Mouse (Mus musculus) kidney, adult 8-10 months (tissue): Measurements from ENCODE around the gene Hnf4a.
"Not testable (repeated sequence)": the region's sequence is repeated elsewhere in the genome, so short reads cannot be mapped to it uniquely, and the experiment has no call there.

ENCODE experiments used
- DNase-seq, 2 experiments: peaks; one replicate each; pipeline ENCODE4 v3.0.0; 2022

Gene Hnf4a

DNA sequence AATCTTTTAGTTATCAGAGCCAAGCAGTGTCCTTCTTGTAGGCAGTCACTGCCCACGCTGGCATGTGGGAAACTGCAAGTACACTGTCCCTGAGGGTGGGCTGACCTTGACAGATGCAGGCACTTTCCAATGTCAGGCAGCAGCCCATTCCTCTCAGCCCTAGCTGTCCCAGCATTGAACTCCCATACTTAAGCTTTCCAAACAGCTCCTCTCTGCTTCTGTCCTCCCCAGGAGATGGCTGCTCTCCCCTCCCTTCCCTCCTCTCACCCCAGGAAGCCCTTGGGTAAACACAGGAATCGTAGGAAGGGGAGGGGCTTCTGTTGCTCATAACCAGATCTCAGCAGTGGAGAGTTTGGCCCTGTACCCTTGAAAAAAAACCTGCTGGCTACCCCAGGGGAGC, 88.5 kb downstream of the Hnf4a start:
- DNase-seq = peak; percentile 35 to 43

- peak; percentile 80 to 83 for DNase-seq
Measured at GRCm38 (mm10) chr2:163596057-163596872, 89.7 kb downstream of the Hnf4a start.

- DNase-seq = no peak
Measured at GRCm38 (mm10) chr2:163596873-163597155, 90.2 kb downstream of the Hnf4a start.

- peak; percentile 78 to 91 for DNase-seq
Measured at GRCm38 (mm10) chr2:163597661-163598060, 91.1 kb downstream of the Hnf4a start.

GRCm38 (mm10) chr2:163599226-163599625, 92.6 kb downstream of the Hnf4a start:
- DNase-seq = peak; percentile 40 to 79

DNA sequence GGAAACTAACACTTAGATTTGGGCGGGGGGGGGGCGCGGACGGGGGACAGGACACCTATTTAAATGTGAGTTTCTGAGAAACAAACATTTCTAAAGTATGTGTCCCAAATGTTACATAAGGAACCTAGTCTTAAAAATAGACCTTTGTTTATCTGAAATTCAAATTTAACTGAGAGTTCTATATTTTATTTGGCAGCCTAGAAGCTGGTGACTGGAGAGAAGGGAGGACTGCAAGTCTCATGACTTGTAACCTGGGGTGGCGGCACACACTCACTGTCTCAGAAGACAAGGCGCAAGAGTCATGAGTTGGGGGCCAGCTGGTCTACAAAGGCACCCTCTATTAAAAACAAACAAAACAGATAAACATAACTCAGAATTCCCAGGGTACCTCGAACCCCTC, 94.5 kb downstream of the Hnf4a start:
- DNase-seq = no peak

- DNase-seq = no peak
Measured at GRCm38 (mm10) chr2:163601712-163602100, 95.1 kb downstream of the Hnf4a start.

GRCm38 (mm10) chr2:163602101-163602971, 95.7 kb downstream of the Hnf4a start, which contains the start of gene Ttpal:
TSS of gene Ttpal (plus strand) at chr2:163602314.
- DNase-seq = peak; percentile 79 to 87

DNA sequence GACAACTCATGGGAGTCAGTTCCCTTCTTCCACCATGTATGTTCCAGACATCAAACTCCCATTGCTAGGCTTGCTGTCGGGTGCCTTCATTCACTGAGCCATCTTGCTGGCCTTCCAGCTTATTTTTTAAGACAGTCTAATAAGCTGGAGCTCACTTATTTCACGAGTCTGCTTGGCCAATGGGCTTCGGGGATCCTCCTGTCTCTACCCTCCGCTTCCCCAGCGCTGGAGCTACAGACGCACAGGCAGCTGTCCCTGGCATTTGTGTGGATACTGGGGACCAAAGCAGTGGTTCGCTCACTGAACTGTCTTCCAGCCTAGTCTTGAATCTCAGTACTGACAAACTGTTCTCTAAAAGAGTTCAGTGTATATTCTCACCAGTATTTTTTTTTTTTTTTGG, 99.6 kb downstream of the Hnf4a start:
- no peak for DNase-seq

DNA sequence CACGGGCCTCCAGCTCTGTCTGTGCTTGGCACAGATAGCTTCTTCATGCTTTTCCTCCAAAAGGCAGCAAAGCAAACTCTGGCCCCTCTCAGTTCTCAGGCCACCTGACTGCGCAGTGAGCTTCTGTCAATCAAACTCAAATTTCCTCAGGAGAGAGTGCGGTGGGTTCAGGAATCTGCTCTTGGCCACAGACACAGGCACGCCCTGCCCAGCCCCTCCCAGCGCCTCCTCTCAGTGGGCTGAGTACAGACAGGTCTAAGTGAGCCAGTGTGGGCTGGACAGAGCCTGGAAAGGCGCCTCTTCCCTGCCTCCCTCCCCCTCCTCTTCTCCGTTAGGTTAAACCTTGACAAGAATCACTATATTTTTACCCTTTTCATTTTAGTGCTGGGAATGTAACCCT, 101.4 kb downstream of the Hnf4a start:
- DNase-seq = no peak

DNA sequence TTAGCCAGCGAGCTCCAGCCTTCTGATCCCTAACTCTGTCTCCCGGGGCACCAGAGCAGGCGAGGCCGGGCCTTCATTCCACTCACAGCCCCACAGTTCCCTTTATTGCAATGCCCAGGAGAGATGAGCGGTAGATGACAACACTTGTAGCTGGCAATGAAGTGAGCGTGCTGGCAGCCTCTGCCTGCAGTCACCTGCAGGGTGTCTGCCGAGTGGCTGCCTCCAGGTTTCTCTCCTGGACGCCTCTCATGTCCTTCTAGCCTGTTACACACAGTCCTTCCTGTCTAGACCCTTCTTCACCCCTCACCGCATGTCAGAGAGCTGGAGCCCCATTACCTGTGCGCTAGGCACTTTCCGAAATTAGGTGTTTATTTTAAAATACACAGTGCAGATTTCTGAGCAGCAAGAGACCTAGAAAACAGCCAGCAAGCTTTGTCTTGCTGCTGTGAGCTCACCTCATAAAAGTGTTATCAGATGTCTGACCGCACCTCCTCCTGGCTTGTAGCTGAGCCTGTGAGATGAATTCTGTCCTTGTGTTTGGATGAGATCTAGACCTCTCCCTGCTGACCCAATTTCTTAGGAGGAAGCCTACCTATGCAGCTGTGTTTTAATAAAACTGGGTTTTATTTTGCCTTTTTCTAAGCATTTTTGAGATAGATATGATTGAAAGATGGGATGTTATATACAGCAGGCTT, 102.8 kb downstream of the Hnf4a start:
- DNase-seq = no peak

DNA sequence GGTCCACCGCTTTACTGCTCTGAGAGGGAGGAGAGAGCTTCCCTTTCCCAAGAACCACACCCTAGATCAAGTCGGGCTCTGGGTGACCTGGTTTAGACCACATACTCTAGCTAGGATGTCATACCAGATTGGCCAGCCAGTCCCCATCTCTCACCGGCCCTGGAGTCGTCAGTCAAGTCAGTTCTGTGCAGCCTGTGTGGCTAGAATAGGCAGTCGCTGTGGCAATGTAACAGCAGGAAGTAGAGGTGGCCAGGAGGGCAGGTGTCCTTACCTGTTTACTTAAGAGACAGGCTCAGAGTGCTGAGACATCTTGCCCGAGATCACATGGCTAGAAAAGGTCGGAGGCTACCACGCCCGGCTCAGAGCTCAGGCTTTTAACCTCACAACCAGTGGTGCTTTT, 104.6 kb downstream of the Hnf4a start:
- no peak for DNase-seq

DNA sequence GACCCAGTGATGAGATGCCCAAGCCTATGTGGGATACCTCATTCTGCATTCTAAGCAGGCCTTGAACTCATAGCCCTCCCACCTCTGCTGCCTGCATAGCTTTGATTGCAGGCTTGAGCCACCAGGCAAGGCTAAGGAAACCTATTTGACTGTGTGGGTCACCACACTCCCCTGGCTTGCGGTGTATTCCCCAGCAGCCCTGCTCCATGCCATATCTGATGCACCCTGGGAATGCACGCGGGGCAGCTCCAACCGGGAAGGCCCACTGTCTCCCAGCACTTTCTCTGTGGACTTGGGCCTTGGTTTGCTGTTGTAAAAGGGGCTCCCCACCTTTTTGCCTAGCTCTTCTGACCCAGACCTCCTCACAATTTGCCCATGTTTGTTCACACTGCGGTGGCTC, 106.6 kb downstream of the Hnf4a start:
- DNase-seq = no peak

DNA sequence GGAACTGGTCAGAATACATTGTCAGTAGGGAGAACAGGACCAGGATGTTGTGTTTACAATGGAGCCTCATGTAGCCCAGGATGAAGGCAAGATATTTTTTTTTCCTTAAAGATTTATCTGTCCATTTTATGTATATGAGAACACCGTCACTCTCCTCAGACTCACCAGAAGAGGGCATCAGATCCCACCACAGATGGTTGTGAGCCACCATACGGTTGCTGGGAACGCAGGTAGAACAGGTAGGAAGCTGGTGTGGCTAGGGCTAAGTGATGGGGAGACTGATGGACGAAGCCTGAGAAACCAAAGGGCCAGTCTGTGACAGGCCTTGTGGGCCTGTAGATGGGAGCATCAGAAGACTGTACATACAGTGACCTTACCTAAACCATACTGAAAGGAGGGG, 107.4 kb downstream of the Hnf4a start:
- DNase-seq = no peak

- DNase-seq = no peak
Measured at GRCm38 (mm10) chr2:163615401-163615800, 108.8 kb downstream of the Hnf4a start.

DNA sequence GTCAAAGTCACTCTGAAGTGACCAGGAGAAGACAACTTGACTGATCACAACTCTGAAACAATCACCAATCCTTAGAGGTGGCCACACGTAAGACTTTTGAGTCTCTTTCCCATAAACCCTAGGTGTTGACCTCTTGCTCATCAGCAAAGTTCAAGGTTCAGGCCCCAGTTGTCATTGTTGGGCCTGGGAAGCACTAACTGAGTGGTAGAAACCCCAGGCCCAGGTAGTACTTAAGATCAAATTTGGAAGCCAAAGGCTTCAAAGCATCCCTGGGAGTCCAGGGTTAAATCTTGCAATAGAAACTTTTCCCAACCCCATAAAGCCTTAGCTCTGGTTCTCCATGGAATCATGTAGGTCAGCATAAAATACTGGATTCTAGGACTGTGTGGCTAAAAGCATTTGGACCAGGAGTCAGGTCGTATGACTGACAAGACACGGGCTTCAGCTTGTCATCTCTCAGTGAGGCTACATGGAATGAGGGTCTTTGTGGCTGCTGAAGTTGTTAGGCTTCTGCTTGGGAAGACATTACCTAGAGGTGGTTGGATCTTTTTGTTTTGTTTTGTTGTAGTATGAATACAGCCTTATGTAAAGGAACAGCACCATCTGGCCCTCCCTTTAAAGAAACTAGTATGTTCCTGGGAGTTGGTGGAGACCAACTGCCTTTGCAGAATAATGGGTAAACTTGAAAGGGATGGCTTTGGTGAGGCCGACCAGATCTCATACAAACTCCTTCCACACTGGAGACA, 109.5 kb downstream of the Hnf4a start:
- DNase-seq = no peak

DNA sequence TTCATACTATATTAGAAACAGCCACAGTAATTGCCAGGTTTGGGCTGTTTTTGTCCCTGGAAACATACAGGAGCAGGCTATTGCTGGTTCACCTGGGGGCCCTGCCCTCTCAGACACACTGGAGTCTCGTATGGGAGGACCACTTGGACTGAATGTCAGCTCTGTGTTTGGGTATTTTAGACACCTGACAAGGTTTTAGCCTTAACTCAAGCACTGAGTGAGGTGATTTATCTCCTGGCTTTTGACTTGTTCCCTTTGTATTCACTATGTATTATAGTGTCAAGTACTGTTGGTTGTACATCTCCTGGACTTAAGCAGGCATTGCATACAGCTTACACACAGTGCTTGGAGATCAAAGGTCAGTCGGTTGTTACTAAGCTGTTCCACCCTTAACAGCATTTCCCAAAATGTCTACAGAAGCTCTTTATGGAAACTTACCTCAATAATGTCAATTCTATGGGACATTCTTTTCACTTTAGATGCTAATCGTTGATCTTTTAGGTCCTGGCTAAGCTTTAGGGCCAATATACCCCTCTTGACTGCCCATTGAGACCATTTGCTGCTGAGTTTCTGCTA, 110.1 kb downstream of the Hnf4a start:
- no peak for DNase-seq

DNA sequence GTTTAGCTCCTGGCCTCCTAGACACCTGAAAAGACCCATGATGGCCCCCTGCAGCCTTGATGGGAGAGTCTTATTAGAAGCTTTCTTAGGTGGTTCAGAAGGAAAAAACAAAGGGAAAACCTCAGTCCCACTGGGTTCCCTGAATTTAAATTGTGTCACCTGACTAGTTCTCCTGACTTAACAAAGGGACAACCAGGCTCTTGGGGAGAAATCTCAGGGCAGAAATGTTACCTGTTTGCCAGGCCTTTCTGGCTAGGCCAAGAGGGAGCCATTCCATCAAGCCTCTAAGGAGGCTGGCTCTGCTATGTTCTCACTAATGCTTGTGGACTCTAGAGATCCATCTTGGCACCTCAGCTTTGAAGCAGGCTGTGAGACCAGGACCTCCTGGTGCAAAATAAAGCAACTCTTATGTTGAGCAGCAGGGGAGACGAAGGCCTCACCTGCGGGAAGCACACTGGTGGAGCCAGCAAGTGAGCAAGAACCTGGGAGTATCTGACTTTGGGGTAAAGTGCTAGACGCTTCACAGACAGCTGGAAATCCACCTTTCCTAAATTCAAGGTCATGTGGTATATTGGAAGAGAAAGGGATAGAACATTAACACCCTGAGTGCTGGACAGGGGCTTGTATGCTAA, 110.7 kb downstream of the Hnf4a start:
- no peak for DNase-seq

- DNase-seq = no peak
Measured at GRCm38 (mm10) chr2:163617874-163618273, 111.3 kb downstream of the Hnf4a start.

- DNase-seq = no peak
Measured at GRCm38 (mm10) chr2:163620451-163620850, 113.8 kb downstream of the Hnf4a start.

DNA sequence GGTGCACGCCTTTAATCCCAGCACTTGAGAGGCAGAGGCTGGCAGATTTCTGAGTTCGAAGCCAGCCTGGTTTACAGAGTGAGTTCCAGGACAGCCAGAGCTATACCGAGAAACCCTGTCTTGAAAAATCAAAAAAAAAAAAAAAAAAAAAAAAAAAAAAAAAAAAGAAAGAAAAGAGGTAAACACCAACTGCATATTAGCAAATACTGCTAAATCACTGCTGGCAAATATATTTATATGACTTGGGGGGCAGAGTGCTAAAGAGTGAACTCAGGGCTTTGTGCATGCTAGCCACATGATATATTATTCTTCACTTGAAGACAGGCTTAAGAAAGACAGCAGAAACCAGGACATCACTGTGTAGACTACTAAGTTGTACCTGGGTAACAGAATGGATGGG, 114.8 kb downstream of the Hnf4a start:
- DNase-seq = not testable (repeated sequence)
